Mouse (Mus musculus) stomach, postnatal 0 days (tissue): Measurements from ENCODE around the gene Ppara.

Experiments
- CTCF ChIP-seq: IDR thresholded peaks from 2 replicates; pipeline ENCODE4 v1.5.1; 2016; ENCODE audit warnings: antibody characterized with exemption, low read depth, mild to moderate bottlenecking, moderate library complexity
- EP300 ChIP-seq: optimal IDR thresholded peaks from 2 replicates; pipeline ENCODE3; 2016; ENCODE audit warnings: antibody characterized with exemption

DNA sequence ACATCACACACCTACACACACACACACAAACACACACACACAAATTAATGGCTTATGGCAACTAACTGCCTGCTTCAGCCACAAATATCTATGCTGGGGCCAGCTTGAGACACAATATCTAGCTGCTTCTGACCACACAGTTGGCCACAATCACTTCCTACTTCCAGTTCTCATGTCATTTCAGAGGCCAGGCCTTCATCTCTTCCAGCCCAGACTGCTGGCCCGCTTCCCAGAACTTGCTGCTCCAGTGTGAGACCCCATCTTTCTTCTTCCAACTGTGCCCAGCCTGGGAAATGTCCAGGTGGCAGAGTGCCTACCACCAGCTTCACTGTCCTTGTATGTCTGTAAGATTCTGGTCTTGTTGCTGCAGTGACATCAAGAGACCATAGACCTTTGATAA is 58.0 kb downstream of the Ppara start:
- TF ChIP-seq CTCF = no peak
- no peak for TF ChIP-seq EP300
